Mouse (Mus musculus) stomach, embryonic 16.5 days (tissue): ENCODE data around the gene Slc6a19. TPM values are rescaled to one million over a fixed set of nuclear protein-coding genes. Genes with fewer than 3 reads are reported as not detected.
"Not testable (repeated sequence)": the region's sequence is repeated elsewhere in the genome, so short reads cannot be mapped to it uniquely, and the experiment has no call there.

Experiments
- ATAC-seq: fragments of 200-750 bp; cut with Nextera tagmentation; 2 replicates; pipeline ENCODE4 v1.8.0; 2017; ENCODE audit warnings: moderate number of reproducible peaks, moderate TSS enrichment; ENCODE audit not compliant: insufficient read depth, low FRiP score
- H3K27ac ChIP-seq: fragments of 300-500 bp; sonication (generic); 2 replicates; pipeline ENCODE4 v1.5.1; 2014; ENCODE audit warnings: low read length
- H3K27me3 ChIP-seq: fragments of 300-500 bp; sonication (generic); 2 replicates; pipeline ENCODE4 v1.6.1; 2014; ENCODE audit warnings: low read length, control low read depth, mixed read lengths; ENCODE audit not compliant: control insufficient read depth, insufficient read depth
- H3K36me3 ChIP-seq: fragments of 300-500 bp; sonication (generic); 2 replicates; pipeline ENCODE4 v1.6.1; 2014; ENCODE audit warnings: low read length; ENCODE audit not compliant: control insufficient read depth, insufficient read depth
- H3K4me1 ChIP-seq: fragments of 300-500 bp; sonication (generic); 2 replicates; pipeline ENCODE4 v1.6.1; 2014; ENCODE audit warnings: low read length, control low read depth, mixed read lengths; ENCODE audit not compliant: control insufficient read depth, insufficient read depth
- H3K4me2 ChIP-seq: fragments of 300-500 bp; sonication (generic); 2 replicates; pipeline ENCODE4 v1.6.1; 2014; ENCODE audit warnings: low read depth, low read length, mixed read lengths
- H3K4me3 ChIP-seq: fragments of 300-500 bp; sonication (generic); replicated peaks from 2 replicates; pipeline ENCODE4 v1.5.1; 2014; ENCODE audit warnings: mild to moderate bottlenecking, low read length
- H3K9ac ChIP-seq: fragments of 300-500 bp; sonication (generic); 2 replicates; pipeline ENCODE4 v1.6.1; 2014; ENCODE audit warnings: low read length
- H3K9me3 ChIP-seq: fragments of 300-500 bp; sonication (generic); replicated peaks from 2 replicates; pipeline ENCODE4 v1.6.1; 2016; ENCODE audit warnings: low read length, control low read depth; ENCODE audit not compliant: control insufficient read depth
- WGBS: fragments of 180-500 bp; shearing (Covaris S2); extraction: QIAGEN DNeasy Blood & Tissue Kit; methylation state at CpG from one replicate; pipeline ENCODE4 v1.1.7; 2014; 5-methylcytosine and 5-hydroxymethylcytosine counted together
- polyA plus RNA-seq: library from polyadenylated mRNA; unstranded; fragments of >200 nt; fragmentation: Nextera tagmentation; extraction: Ambion mirVana; gene quantifications from 2 replicates; pipeline ENCODE4 v1.2.1, GENCODE M21; 2015

Gene Slc6a19
- polyA plus RNA-seq, 1 experiment from 2014 or later, result 3.3 TPM

DNA sequence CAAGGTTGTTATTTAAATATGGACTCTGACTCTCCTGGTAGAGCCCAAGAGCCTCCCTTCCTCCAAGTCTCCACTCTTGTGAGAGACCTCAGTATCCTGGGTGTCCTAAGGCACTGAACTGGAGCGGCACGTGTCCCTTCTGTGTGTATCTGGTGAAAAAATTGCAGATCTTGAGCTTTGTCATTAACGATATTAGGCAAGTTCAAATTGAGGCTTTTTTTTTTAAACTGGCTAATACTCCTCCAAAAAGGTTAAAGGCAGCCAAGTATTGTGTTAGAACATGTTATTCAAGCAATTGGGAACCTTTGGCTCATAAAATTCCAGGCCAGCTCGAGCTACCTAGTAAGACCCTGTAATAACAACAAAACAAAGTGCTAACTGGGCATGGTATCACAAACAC is 15.6 kb upstream of the Slc6a19 start:
- Histone ChIP-seq H3K4me2 (no peak overlapping the region), H3K27me3 (no peaks in the 10 kb centered on the region), H3K4me1 (no peaks in the 10 kb centered on the region), H3K27ac (no peak overlapping the region), H3K9ac (no peak overlapping the region), H3K9me3 (no peaks in the 10 kb centered on the region), H3K36me3 (no peaks in the 10 kb centered on the region), H3K4me3 (no peak overlapping the region)
- WGBS, result 81% methylated on average over 4 of the region's 4 CpGs
- ATAC-seq, result no peak

GRCm38 (mm10) chr13:73718225-73718624 is 13.6 kb upstream of the Slc6a19 start:
- H3K9me3 ChIP-seq, result no peaks in the 10 kb centered on the region
- no peak overlapping the region for H3K27ac ChIP-seq
- H3K9ac ChIP-seq, result no peak overlapping the region
- no peak overlapping the region for H3K4me2 ChIP-seq
- no peaks in the 10 kb centered on the region for H3K27me3 ChIP-seq
- WGBS, result 3% methylated on average over 2 of the region's 2 CpGs
- H3K4me3 ChIP-seq, result no peak overlapping the region
- H3K4me1 ChIP-seq, result no peaks in the 10 kb centered on the region
- no peak for ATAC-seq
- H3K36me3 ChIP-seq, result no peaks in the 10 kb centered on the region

DNA sequence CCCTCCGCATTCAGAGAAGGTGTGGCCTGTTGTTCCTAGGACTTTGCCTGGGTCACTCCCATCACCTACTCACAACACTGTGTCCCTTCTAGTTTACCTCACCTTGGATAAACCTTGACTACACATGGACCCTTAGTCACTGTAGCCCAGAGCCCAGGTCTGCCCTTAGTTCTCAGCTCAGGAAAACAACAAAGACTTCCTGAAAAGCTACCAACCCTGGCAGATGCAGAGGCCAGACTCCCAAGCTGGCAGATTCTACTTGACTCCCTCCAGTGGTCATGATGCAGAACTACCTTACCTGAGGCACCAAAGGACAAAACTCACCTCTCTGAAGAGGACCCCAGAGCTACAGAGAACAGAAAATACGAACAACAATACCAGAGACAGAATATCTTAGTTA is 9.4 kb upstream of the Slc6a19 start:
- ATAC-seq, result 0 out of 2 replicates have a peak, but pooled peaks have one; percentile 31
- H3K4me3 ChIP-seq, result no peak overlapping the region
- no peaks in the 10 kb centered on the region for H3K9me3 ChIP-seq
- H3K4me1 ChIP-seq, result no peaks in the 10 kb centered on the region
- no peaks in the 10 kb centered on the region for H3K36me3 ChIP-seq
- no peak overlapping the region for H3K4me2 ChIP-seq
- 58% methylated on average over 2 of the region's 2 CpGs for WGBS
- no peaks in the 10 kb centered on the region for H3K27me3 ChIP-seq
- H3K27ac ChIP-seq, result no peak overlapping the region
- H3K9ac ChIP-seq, result no peak overlapping the region

DNA sequence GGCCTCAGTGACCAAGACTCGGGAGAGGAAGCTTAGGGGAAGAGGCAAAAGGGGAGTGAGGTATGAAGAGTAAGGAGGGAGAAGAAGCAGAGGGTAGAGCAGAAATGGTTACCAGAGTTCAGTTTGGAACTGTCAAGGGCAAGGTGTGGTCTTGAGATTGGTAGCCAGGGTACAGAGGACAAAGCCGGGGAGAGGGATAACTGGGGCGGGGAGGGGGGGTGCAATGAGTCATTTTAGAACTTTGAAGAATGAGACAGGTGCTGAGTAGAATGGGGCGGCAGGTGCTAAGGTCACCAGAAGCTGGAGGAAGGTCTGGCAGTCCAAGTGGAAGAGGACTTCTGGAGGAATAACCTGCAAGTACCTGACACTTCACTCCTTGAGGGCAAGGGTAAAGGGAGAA is 8.5 kb upstream of the Slc6a19 start:
- H3K9ac ChIP-seq, result no peak overlapping the region
- ATAC-seq, result no peak
- no peak overlapping the region for H3K27ac ChIP-seq
- H3K9me3 ChIP-seq, result no peaks in the 10 kb centered on the region
- no peak overlapping the region for H3K4me3 ChIP-seq
- H3K4me2 ChIP-seq, result no peak overlapping the region
- 54% methylated on average over 4 of the region's 4 CpGs for WGBS
- H3K27me3 ChIP-seq, result no peaks in the 10 kb centered on the region
- no peaks in the 10 kb centered on the region for H3K36me3 ChIP-seq
- H3K4me1 ChIP-seq, result no peaks in the 10 kb centered on the region

DNA sequence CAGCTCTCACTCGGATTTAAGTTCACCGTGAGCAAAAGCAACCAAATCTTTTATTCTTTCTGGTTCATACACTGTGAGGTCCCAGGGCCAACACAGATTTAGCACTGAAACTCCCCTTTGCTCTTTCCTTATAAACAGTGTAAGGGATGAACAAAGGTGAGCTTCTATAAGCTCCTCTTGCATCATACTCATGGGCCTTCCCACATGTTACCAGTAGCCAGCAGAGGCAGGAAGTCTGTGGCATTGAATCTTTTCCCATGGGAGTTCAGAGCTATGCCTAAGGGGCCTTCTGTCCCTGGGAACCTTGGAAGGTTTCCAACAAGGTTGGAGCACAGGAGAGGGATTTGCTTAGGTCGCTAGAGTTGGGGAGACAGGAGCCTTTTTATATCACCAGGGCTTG is 7.6 kb upstream of the Slc6a19 start:
- 0 out of 2 replicates have a peak, but pooled peaks have one; percentile 12 for ATAC-seq
- Histone ChIP-seq H3K27ac (no peak overlapping the region), H3K4me3 (no peak overlapping the region), H3K27me3 (no peaks in the 10 kb centered on the region), H3K4me1 (no peaks in the 10 kb centered on the region), H3K36me3 (no peaks in the 10 kb centered on the region), H3K9me3 (no peaks in the 10 kb centered on the region), H3K4me2 (no peak overlapping the region), H3K9ac (no peak overlapping the region)
- WGBS, result 79% methylated on average over 3 of the region's 3 CpGs

- ATAC-seq, result no peak
- no peaks in the 10 kb centered on the region for H3K4me1 ChIP-seq
- H3K4me2 ChIP-seq, result no peak overlapping the region
- no peak overlapping the region for H3K4me3 ChIP-seq
- no peaks in the 10 kb centered on the region for H3K27me3 ChIP-seq
- H3K27ac ChIP-seq, result no peak overlapping the region
- 86% methylated on average over 5 of the region's 5 CpGs for WGBS
- H3K36me3 ChIP-seq, result no peaks in the 10 kb centered on the region
- H3K9ac ChIP-seq, result no peak overlapping the region
- H3K9me3 ChIP-seq, result no peaks in the 10 kb centered on the region
Observed at GRCm38 (mm10) chr13:73711803-73712202, 7.1 kb upstream of the Slc6a19 start.

DNA sequence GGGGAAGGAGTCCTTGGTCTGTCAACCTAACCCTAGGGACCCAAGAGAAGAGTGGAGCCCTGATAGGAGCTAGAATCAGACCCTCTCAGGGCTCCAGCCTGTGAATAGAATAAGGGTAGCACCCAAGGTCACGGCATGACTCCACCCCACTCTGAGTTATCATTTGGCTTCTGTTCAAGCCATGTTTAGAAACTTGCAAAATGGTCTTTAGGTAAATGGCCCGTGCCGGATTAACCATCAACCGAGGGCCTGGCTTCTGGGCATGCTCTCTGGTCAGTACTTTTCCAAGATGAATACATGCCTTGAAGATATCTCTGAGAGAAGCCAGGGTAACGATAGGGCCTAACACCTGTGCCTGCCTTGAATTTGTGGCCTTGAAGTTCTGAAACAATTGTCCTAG is 6.6 kb upstream of the Slc6a19 start:
- H3K4me1 ChIP-seq, result no peaks in the 10 kb centered on the region
- H3K9me3 ChIP-seq, result no peaks in the 10 kb centered on the region
- no peaks in the 10 kb centered on the region for H3K36me3 ChIP-seq
- WGBS, result 81% methylated on average over 5 of the region's 5 CpGs
- no peaks in the 10 kb centered on the region for H3K27me3 ChIP-seq
- H3K27ac ChIP-seq, result no peak overlapping the region
- H3K4me2 ChIP-seq, result no peak overlapping the region
- no peak overlapping the region for H3K4me3 ChIP-seq
- no peak overlapping the region for H3K9ac ChIP-seq
- ATAC-seq, result no peak

GRCm38 (mm10) chr13:73709491-73709890 is 4.8 kb upstream of the Slc6a19 start:
- Histone ChIP-seq H3K9me3 (no peaks in the 10 kb centered on the region), H3K27ac (no peak overlapping the region), H3K36me3 (no peaks in the 10 kb centered on the region), H3K4me3 (no peak overlapping the region), H3K27me3 (no peaks in the 10 kb centered on the region), H3K4me1 (no peaks in the 10 kb centered on the region), H3K9ac (no peak overlapping the region), H3K4me2 (no peak overlapping the region)
- 41% methylated on average over 6 of the region's 6 CpGs for WGBS
- no peak for ATAC-seq

DNA sequence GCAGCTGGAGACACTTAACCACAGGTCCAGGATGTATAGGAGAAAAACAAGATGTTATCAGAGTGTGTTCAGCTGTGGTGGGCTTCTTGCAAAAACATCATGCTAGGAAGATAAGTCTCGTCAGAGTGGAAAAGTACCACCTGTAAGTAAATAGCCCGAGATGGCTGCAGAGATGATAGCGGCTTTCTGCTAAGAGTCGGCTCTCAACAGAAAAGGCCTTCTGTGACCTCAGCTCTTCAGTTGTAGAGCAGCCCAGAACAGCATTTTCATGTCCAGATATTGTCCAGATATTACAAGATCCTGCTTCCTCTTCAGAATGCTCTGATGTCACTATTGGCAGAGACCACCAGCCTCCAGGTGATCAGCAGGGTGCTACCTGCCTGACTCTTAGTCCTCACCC is 1.2 kb downstream of the Slc6a19 start:
- H3K27ac ChIP-seq, ATAC-seq, H3K27me3 ChIP-seq, H3K4me2 ChIP-seq, H3K36me3 ChIP-seq, H3K9me3 ChIP-seq, H3K9ac ChIP-seq, H3K4me3 ChIP-seq, H3K4me1 ChIP-seq: not testable (repeated sequence)
- WGBS, result 58% methylated on average over 4 of the region's 4 CpGs

GRCm38 (mm10) chr13:73702776-73703175 is 1.9 kb downstream of the Slc6a19 start:
- H3K9ac ChIP-seq, result no peak overlapping the region
- ATAC-seq, result no peak
- 81% methylated on average over 4 of the region's 4 CpGs for WGBS
- H3K36me3 ChIP-seq, result no peaks in the 10 kb centered on the region
- no peak overlapping the region for H3K27ac ChIP-seq
- no peaks in the 10 kb centered on the region for H3K9me3 ChIP-seq
- H3K27me3 ChIP-seq, result no peaks in the 10 kb centered on the region
- H3K4me1 ChIP-seq, result no peaks in the 10 kb centered on the region
- H3K4me2 ChIP-seq, result no peak overlapping the region
- no peak overlapping the region for H3K4me3 ChIP-seq
